Mouse (Mus musculus) bone marrow, adult 2 months (tissue): ENCODE measurements around the gene Bcar3.

Source experiments
- CTCF ChIP-seq: fragments of 200-500 bp; IDR thresholded peaks from 2 replicates; pipeline ENCODE4 v1.5.1; 2011; ENCODE audit warnings: low read length, control low read depth; ENCODE audit not compliant: control insufficient read depth, insufficient read depth
- POLR2A ChIP-seq: fragments of 200-500 bp; IDR thresholded peaks from 2 replicates; pipeline ENCODE4 v1.6.1; 2011; ENCODE audit warnings: low read depth, mild to moderate bottlenecking, control low read depth, low read length, borderline replicate concordance; ENCODE audit not compliant: control insufficient read depth

DNA sequence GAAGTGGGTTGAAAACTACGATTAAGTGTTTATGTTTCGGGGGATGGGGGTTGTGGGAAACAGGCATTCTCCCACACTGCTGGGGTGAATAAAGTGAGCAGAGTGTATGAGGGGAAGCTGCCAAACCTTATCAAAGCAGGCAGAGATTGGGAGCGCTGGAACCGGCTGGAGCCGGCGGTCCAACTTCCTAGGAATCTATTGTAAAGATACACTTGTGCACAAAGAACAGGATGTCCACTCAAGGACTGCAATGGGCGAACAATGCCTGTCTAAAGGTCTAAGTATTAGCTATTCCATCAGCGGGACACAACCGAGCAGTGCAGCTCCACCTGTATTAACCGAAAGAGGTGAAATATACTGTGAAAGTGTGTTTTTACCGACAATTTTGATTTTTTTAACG is 2.1 kb upstream of the Bcar3 start:
- TF ChIP-seq CTCF = no peak
- no peak for TF ChIP-seq POLR2A
